Mouse (Mus musculus) midbrain, embryonic 11.5 days (tissue): ENCODE data around the gene Eps8. TPM values are rescaled to one million over a fixed set of nuclear protein-coding genes. Genes with fewer than 3 reads are reported as not detected.

Source experiments
- ATAC-seq: fragments of 200-750 bp; cut with Nextera tagmentation; 2 replicates; pipeline ENCODE4 v1.8.0; 2017; ENCODE audit warnings: moderate TSS enrichment, moderate library complexity; ENCODE audit not compliant: low FRiP score
- DNase-seq: peaks from one replicate; pipeline ENCODE4 v3.0.0; 2015; ENCODE audit warnings: low spot score; ENCODE audit errors: missing footprints
- H3K27ac ChIP-seq: fragments of 300-500 bp; sonication (generic); 2 replicates; pipeline ENCODE4 v1.5.1; 2014; ENCODE audit warnings: low read depth, low read length
- H3K27me3 ChIP-seq: fragments of 300-500 bp; sonication (generic); 2 replicates; pipeline ENCODE4 v1.6.1; 2014; ENCODE audit warnings: mild to moderate bottlenecking, low read length, moderate library complexity, mixed read lengths; ENCODE audit not compliant: control insufficient read depth, insufficient read depth
- H3K36me3 ChIP-seq: fragments of 300-500 bp; sonication (generic); 2 replicates; pipeline ENCODE4 v1.6.1; 2014; ENCODE audit warnings: mild to moderate bottlenecking, low read length, moderate library complexity, mixed read lengths; ENCODE audit not compliant: control insufficient read depth, insufficient read depth
- H3K4me1 ChIP-seq: fragments of 300-500 bp; sonication (generic); 2 replicates; pipeline ENCODE4 v1.6.1; 2014; ENCODE audit warnings: low read length; ENCODE audit not compliant: control insufficient read depth, insufficient read depth
- H3K4me2 ChIP-seq: fragments of 300-500 bp; sonication (generic); 2 replicates; pipeline ENCODE4 v1.6.1; 2014; ENCODE audit warnings: mild to moderate bottlenecking, moderate library complexity
- H3K4me3 ChIP-seq: fragments of 300-500 bp; sonication (generic); 2 replicates; pipeline ENCODE4 v1.5.1; 2014; ENCODE audit warnings: low read depth, low read length
- H3K9ac ChIP-seq: fragments of 300-500 bp; sonication (generic); 2 replicates; pipeline ENCODE4 v1.6.1; 2014; ENCODE audit warnings: low read length
- H3K9me3 ChIP-seq: fragments of 300-500 bp; sonication (generic); 2 replicates; pipeline ENCODE4 v1.6.1; 2016; ENCODE audit warnings: low read length; ENCODE audit not compliant: control insufficient read depth
- WGBS: fragments of 180-500 bp; shearing (Covaris S2); extraction: QIAGEN DNeasy Blood & Tissue Kit; methylation state at CpG from one replicate; pipeline ENCODE4 v1.1.7; 2014; 5-methylcytosine and 5-hydroxymethylcytosine counted together
- polyA plus RNA-seq: library from polyadenylated mRNA; unstranded; fragments of >200 nt; fragmentation: Nextera tagmentation; extraction: Ambion mirVana; gene quantifications from 2 replicates; pipeline ENCODE4 v1.2.1, GENCODE M21; 2014

The Eps8 gene
- polyA plus RNA-seq, 1 experiment from 2014 or later = 6.8 TPM

GRCm38 (mm10) chr6:137688506-137689105 lies 33.9 kb upstream of the Eps8 start:
- H3K4me3 ChIP-seq = no peak overlapping the region
- no peaks in the 10 kb centered on the region for H3K4me1 ChIP-seq
- H3K9me3 ChIP-seq = no peaks in the 10 kb centered on the region
- DNase-seq (no peak), ATAC-seq (no peak)
- H3K27me3 ChIP-seq = no peaks in the 10 kb centered on the region
- no peak overlapping the region for H3K4me2 ChIP-seq
- no peaks in the 10 kb centered on the region for H3K36me3 ChIP-seq
- WGBS = 92% methylated on average over 11 of the region's 11 CpGs
- no peak overlapping the region for H3K27ac ChIP-seq
- no peak overlapping the region for H3K9ac ChIP-seq

DNA sequence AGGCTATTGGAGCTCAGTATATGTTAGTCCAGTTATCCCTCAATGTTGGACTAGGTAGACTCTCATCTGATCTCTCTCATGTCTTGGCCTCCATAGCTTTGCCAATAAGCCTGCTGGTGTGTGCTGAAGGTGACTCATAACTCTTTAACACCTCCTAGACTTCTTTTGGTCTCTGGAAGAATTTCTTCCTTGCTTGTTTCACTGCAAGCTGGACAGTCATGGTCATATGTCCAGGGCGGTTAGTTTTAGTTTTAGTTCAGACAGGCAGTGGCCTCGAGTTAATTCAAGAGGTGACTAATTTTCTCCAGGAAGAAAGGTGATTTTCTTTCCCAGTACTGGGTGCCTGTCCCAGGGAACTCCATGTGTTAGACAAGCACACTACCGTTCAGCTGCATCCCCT lies 33.4 kb upstream of the Eps8 start:
- no peak overlapping the region for H3K4me3 ChIP-seq
- H3K4me2 ChIP-seq = no peak overlapping the region
- H3K27ac ChIP-seq = no peak overlapping the region
- 88% methylated on average over 3 of the region's 3 CpGs for WGBS
- no peaks in the 10 kb centered on the region for H3K36me3 ChIP-seq
- no peaks in the 10 kb centered on the region for H3K27me3 ChIP-seq
- DNase-seq (no peak), ATAC-seq (no peak)
- no peak overlapping the region for H3K9ac ChIP-seq
- no peaks in the 10 kb centered on the region for H3K9me3 ChIP-seq
- no peaks in the 10 kb centered on the region for H3K4me1 ChIP-seq

DNA sequence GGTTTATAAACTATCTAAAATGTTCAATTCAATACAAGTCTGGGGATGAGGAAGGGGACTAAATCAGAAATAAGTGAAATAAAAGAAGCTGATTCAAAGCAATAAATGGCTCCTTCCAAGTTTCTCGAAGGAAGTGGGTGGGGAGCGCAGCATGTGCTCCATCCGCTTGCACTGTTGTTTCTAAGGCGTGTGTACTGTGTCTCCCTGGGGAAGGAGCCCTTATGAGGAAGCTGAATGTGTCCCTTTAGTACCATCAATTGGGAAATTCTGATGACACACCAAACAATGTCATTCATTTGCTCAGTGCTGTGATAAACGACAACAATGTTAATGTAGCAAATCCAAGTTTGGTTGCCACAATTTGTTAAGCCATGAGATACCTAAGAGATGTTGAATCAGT lies 33.0 kb upstream of the Eps8 start:
- H3K4me1 ChIP-seq = no peaks in the 10 kb centered on the region
- H3K36me3 ChIP-seq = no peaks in the 10 kb centered on the region
- H3K9ac ChIP-seq = no peak overlapping the region
- H3K27ac ChIP-seq = no peak overlapping the region
- no peak overlapping the region for H3K4me3 ChIP-seq
- no peak overlapping the region for H3K4me2 ChIP-seq
- ATAC-seq (no peak), DNase-seq (no peak)
- H3K27me3 ChIP-seq = no peaks in the 10 kb centered on the region
- H3K9me3 ChIP-seq = no peaks in the 10 kb centered on the region
- WGBS = 92% methylated on average over 5 of the region's 5 CpGs

DNA sequence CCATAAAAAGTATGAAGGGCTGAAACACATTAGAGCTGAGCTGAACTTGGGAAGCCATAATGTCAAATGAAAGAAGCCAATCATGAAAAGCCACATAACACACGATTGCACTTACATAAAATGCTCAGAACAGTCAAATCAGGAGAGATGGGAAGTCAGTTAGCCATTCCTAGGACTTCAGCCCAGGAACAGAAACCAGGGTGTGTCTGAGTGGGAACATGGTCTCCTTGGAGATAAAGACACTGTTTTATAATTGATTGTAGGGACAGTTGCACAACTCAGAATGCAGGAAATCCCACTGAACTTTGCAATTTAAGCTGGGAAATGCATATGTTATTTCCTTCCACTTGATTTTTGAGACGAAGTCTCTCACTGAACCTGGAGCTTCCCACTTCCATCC lies 28.0 kb upstream of the Eps8 start:
- Histone ChIP-seq H3K4me2 (no peak overlapping the region), H3K27ac (no peak overlapping the region), H3K36me3 (no peaks in the 10 kb centered on the region), H3K4me3 (no peak overlapping the region), H3K9me3 (no peaks in the 10 kb centered on the region), H3K27me3 (no peaks in the 10 kb centered on the region), H3K4me1 (no peaks in the 10 kb centered on the region), H3K9ac (no peak overlapping the region)
- no peak for ATAC-seq
- WGBS = 87% methylated on average over 2 of the region's 2 CpGs
- DNase-seq = no peak

DNA sequence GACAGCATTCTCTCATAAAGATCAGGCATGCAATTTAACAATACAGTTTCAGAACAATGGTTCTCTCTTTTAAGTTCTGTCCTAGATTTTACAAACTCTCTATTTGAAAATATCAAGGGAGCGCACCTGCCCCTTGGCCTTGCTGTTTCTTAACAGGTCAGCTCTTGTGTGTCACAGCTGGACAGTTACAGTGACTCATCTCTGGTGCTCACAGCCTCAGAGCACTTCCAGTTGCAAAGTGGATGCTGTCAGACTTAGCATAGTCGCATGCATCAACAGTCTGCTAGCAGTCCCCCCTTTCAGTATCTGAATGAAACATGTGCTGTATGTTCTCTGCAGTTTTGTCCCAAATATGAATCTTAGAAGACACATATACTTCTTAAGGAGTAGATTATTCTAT lies 26.3 kb upstream of the Eps8 start:
- Histone ChIP-seq H3K27me3 (no peaks in the 10 kb centered on the region), H3K4me1 (no peaks in the 10 kb centered on the region), H3K27ac (no peak overlapping the region), H3K36me3 (no peaks in the 10 kb centered on the region), H3K4me3 (no peak overlapping the region), H3K9me3 (no peaks in the 10 kb centered on the region), H3K9ac (no peak overlapping the region), H3K4me2 (no peak overlapping the region)
- DNase-seq = no peak
- ATAC-seq = no peak
- WGBS = 85% methylated on average over 2 of the region's 2 CpGs

- H3K9ac ChIP-seq = no peak overlapping the region
- no peaks in the 10 kb centered on the region for H3K36me3 ChIP-seq
- no peak for ATAC-seq
- no peak overlapping the region for H3K4me2 ChIP-seq
- H3K27me3 ChIP-seq = no peaks in the 10 kb centered on the region
- WGBS = 95% methylated on average over 12 of the region's 12 CpGs
- H3K4me3 ChIP-seq = no peak overlapping the region
- no peak overlapping the region for H3K27ac ChIP-seq
- no peaks in the 10 kb centered on the region for H3K4me1 ChIP-seq
- no peaks in the 10 kb centered on the region for H3K9me3 ChIP-seq
- DNase-seq = no peak
Measured at GRCm38 (mm10) chr6:137676581-137676980, 21.9 kb upstream of the Eps8 start.

DNA sequence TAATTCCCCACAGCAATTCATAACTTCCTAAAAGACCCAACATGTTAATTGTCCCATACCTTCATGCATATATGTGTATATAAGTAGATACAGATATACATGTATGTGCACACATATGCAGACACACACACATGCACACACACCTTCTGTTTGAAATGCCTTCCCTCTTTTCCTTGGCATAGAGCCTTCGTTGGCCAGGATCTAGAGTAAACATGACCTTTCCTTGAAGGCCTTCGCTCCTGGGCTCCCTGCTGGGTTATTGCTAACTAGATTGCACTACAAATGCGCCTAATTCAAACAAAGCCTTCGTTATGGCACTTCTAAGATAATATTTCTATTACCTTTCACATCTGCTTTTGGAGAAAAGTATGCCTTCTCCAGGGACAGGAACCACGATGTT lies 20.9 kb upstream of the Eps8 start:
- no peak overlapping the region for H3K4me3 ChIP-seq
- DNase-seq (no peak), ATAC-seq (no peak)
- H3K27ac ChIP-seq = no peak overlapping the region
- H3K27me3 ChIP-seq = no peaks in the 10 kb centered on the region
- no peaks in the 10 kb centered on the region for H3K9me3 ChIP-seq
- 74% methylated on average over 5 of the region's 5 CpGs for WGBS
- no peak overlapping the region for H3K9ac ChIP-seq
- no peaks in the 10 kb centered on the region for H3K4me1 ChIP-seq
- no peak overlapping the region for H3K4me2 ChIP-seq
- H3K36me3 ChIP-seq = no peaks in the 10 kb centered on the region

GRCm38 (mm10) chr6:137673301-137673700 lies 18.6 kb upstream of the Eps8 start:
- Histone ChIP-seq H3K36me3 (no peaks in the 10 kb centered on the region), H3K4me3 (no peak overlapping the region), H3K9me3 (no peaks in the 10 kb centered on the region), H3K4me2 (no peak overlapping the region), H3K27me3 (no peaks in the 10 kb centered on the region), H3K27ac (no peak overlapping the region), H3K9ac (no peak overlapping the region), H3K4me1 (no peaks in the 10 kb centered on the region)
- no peak for ATAC-seq
- WGBS = 78% methylated on average over 15 of the region's 15 CpGs
- no peak for DNase-seq

- Histone ChIP-seq H3K9ac (no peak overlapping the region), H3K4me2 (no peak overlapping the region), H3K4me3 (no peak overlapping the region), H3K36me3 (no peaks in the 10 kb centered on the region), H3K27me3 (no peaks in the 10 kb centered on the region), H3K9me3 (no peaks in the 10 kb centered on the region), H3K4me1 (no peaks in the 10 kb centered on the region), H3K27ac (no peak overlapping the region)
- 91% methylated on average over 10 of the region's 10 CpGs for WGBS
- no peak for DNase-seq
- ATAC-seq = no peak
Measured at GRCm38 (mm10) chr6:137671561-137671960, 16.9 kb upstream of the Eps8 start.

GRCm38 (mm10) chr6:137670820-137671219 lies 16.1 kb upstream of the Eps8 start:
- Histone ChIP-seq H3K27ac (no peak overlapping the region), H3K4me3 (no peak overlapping the region), H3K4me1 (no peaks in the 10 kb centered on the region), H3K36me3 (no peaks in the 10 kb centered on the region), H3K9me3 (no peaks in the 10 kb centered on the region), H3K9ac (no peak overlapping the region), H3K4me2 (no peak overlapping the region), H3K27me3 (no peaks in the 10 kb centered on the region)
- no peak for DNase-seq
- ATAC-seq = no peak
- WGBS = 93% methylated on average over 9 of the region's 9 CpGs
